Mouse (Mus musculus) liver, adult 2 months (tissue): ENCODE measurements around the gene Efcab14. TPM values are rescaled to one million over a fixed set of nuclear protein-coding genes. Genes with fewer than 3 reads are reported as not detected.

Experiments
- DNase-seq: peaks from one replicate; pipeline ENCODE4 v3.0.0-alpha.2; 2011; ENCODE audit warnings: low read depth, low spot score; ENCODE audit errors: extremely low read depth
- H3K27ac ChIP-seq: fragments of 200-500 bp; replicated peaks from 2 replicates; pipeline ENCODE4 v1.5.1; 2012; ENCODE audit warnings: low read depth, mild to moderate bottlenecking, control low read depth, inconsistent platforms, low read length; ENCODE audit not compliant: insufficient read depth
- H3K27me3 ChIP-seq: fragments of 200-500 bp; 2 replicates; pipeline ENCODE4 v1.6.1; 2012; ENCODE audit warnings: mild to moderate bottlenecking, moderate library complexity, low read length, inconsistent platforms; ENCODE audit not compliant: control insufficient read depth, insufficient read depth
- H3K36me3 ChIP-seq: fragments of 200-500 bp; 2 replicates; pipeline ENCODE4 v1.6.1; 2012; ENCODE audit warnings: low read length, inconsistent platforms; ENCODE audit not compliant: control insufficient read depth, insufficient read depth
- H3K4me1 ChIP-seq: fragments of 200-500 bp; 2 replicates; pipeline ENCODE4 v1.6.1; 2011; ENCODE audit warnings: low read length; ENCODE audit not compliant: control insufficient read depth, insufficient read depth
- H3K4me3 ChIP-seq: fragments of 200-500 bp; 2 replicates; pipeline ENCODE4 v1.5.1; 2011; ENCODE audit warnings: low read depth, mild to moderate bottlenecking, control low read depth, low read length, moderate library complexity; ENCODE audit not compliant: insufficient read depth
- H3K79me2 ChIP-seq: fragments of 200-500 bp; 2 replicates; pipeline ENCODE4 v1.6.1; 2012; ENCODE audit warnings: inconsistent platforms, mild to moderate bottlenecking, low read length, moderate library complexity; ENCODE audit not compliant: control insufficient read depth, insufficient read depth
- H3K9ac ChIP-seq: fragments of 200-500 bp; 2 replicates; pipeline ENCODE4 v1.6.1; 2012; ENCODE audit warnings: low read depth, mild to moderate bottlenecking, control low read depth, inconsistent platforms, low read length
- CTCF ChIP-seq: fragments of 200-500 bp; IDR thresholded peaks from 2 replicates; pipeline ENCODE4 v1.5.1; 2011; ENCODE audit warnings: low read depth, low read length, control low read depth
- POLR2A ChIP-seq: fragments of 200-500 bp; IDR thresholded peaks from 2 replicates; pipeline ENCODE4 v1.6.1; 2011; ENCODE audit warnings: low read length, control low read depth; ENCODE audit not compliant: insufficient read depth; ENCODE audit errors: extremely low read depth
- WGBS: fragments of 180-500 bp; shearing (Covaris S2); methylation state at CpG from one replicate; pipeline ENCODE4 v1.1.7; 2018; 5-methylcytosine and 5-hydroxymethylcytosine counted together
- polyA plus RNA-seq: library from polyadenylated mRNA; depleted of rRNA; stranded (reverse); fragments of >200 nt; gene quantifications from 2 replicates; pipeline ENCODE4 v1.2.3, GENCODE M21; 2012
- total RNA-seq: library from RNA; depleted of rRNA; stranded (reverse); fragments of >200 nt; gene quantifications from 2 replicates; pipeline ENCODE4 v1.2.3, GENCODE M21; 2014

The Efcab14 gene
- total and polyA plus RNA-seq, 2 experiments: 8.0 to 10.7 TPM

DNA sequence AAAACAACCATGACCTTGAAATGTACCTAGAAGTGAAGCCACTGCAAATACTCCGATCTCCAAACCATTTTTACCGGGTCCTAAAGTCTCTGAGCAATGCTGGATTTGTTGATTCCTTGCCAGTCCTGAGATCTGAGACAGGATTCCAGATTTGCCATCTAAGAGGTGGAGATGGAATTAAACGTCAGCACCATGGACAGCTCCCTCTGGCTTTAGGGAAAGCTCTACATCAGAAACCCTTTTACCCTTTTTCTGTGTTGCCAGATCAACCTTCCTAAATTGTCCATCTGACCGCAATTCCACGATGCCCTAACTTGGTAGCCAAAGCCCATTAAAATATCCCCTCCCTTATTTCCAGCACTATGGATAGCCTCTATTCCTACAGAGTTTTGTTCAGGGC is 8.8 kb upstream of the Efcab14 start:
- Histone ChIP-seq H3K4me1 (0 out of 2 replicates have a peak, but pooled peaks cover 2% of the 10 kb centered on the region), H3K27ac (no peak overlapping the region), H3K9ac (no peak overlapping the region), H3K27me3 (no peaks in the 10 kb centered on the region), H3K4me3 (no peak overlapping the region), H3K36me3 (no peaks in the 10 kb centered on the region), H3K79me2 (no peaks in the 10 kb centered on the region)
- TF ChIP-seq POLR2A: no peak
- no peak for TF ChIP-seq CTCF
- 9% methylated on average over 5 of the region's 5 CpGs for WGBS
- DNase-seq: peak; percentile 30

- no peaks in the 10 kb centered on the region for H3K36me3 ChIP-seq
- no peak overlapping the region for H3K4me3 ChIP-seq
- no peak overlapping the region for H3K27ac ChIP-seq
- H3K9ac ChIP-seq: no peak overlapping the region
- H3K27me3 ChIP-seq: no peaks in the 10 kb centered on the region
- H3K79me2 ChIP-seq: no peaks in the 10 kb centered on the region
- no peak for TF ChIP-seq POLR2A
- TF ChIP-seq CTCF: peak; percentile 94
- 0 out of 2 replicates have a peak, but pooled peaks cover 2% of the 10 kb centered on the region for H3K4me1 ChIP-seq
- DNase-seq: peak; percentile 50
- 24% methylated on average over 7 of the region's 7 CpGs for WGBS
Measured at GRCm38 (mm10) chr4:115731588-115732222, 5.8 kb upstream of the Efcab14 start.

- TF ChIP-seq POLR2A (no peak), CTCF (no peak)
- DNase-seq: no peak
- H3K4me1 ChIP-seq: 0 out of 2 replicates have a peak, but pooled peaks cover 2% of the 10 kb centered on the region
- 54% methylated on average over 3 of the region's 3 CpGs for WGBS
- H3K4me3 ChIP-seq: no peak overlapping the region
- no peaks in the 10 kb centered on the region for H3K79me2 ChIP-seq
- no peak overlapping the region for H3K9ac ChIP-seq
- H3K27ac ChIP-seq: no peak overlapping the region
- H3K36me3 ChIP-seq: no peaks in the 10 kb centered on the region
- no peaks in the 10 kb centered on the region for H3K27me3 ChIP-seq
Measured at GRCm38 (mm10) chr4:115732223-115732818, 5.2 kb upstream of the Efcab14 start.

DNA sequence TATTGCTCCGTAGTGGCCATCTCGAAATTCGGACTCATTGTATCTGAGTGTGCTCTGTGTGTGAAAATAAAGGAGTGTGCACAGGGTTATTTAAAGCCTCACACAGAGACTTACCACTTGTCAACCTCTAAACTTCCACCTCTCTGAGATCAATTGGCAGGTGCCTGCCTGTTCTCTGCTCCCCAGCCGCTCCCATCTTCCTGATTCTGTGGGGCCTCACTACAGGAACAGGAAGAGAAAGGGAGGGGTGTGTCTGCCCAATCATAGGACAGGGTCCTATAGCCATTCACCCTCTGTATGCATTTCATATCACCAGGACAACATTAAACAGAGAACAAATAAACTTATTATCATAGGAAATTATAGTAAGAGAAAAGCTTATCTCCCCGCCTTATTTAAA is 3.8 kb upstream of the Efcab14 start:
- H3K27ac ChIP-seq: no peak overlapping the region
- H3K79me2 ChIP-seq: no peaks in the 10 kb centered on the region
- H3K9ac ChIP-seq: no peak overlapping the region
- no peaks in the 10 kb centered on the region for H3K27me3 ChIP-seq
- H3K36me3 ChIP-seq: no peaks in the 10 kb centered on the region
- WGBS: 63% methylated on average over 5 of the region's 5 CpGs
- H3K4me1 ChIP-seq: peaks cover 2% of the 10 kb centered on the region; the same call in 1 of the 2 replicates
- no peak for DNase-seq
- TF ChIP-seq CTCF (no peak), POLR2A (no peak)
- H3K4me3 ChIP-seq: no peak overlapping the region

DNA sequence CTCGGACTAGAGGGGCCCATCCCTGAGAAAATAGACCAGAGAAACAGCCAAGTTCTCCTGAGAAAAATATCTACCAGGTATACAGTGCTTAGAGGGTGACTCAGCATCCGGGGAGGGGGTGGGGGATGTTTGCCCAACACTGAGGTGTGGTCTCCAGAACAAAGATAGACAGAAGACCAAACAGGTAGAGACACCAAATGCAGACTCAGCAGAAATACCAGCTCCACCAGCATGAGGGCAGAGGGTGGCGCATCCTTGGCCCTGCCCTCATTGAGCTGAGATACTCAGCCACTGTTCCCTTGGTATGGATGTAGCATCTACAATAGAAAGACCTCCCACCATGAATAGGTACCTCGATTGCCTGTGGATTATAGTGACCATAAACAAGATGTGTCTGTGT is 2.7 kb upstream of the Efcab14 start:
- no peak overlapping the region for H3K27ac ChIP-seq
- WGBS: 60% methylated on average over 4 of the region's 4 CpGs
- no peak for DNase-seq
- H3K4me1 ChIP-seq: peaks cover 2% of the 10 kb centered on the region; the same call in 1 of the 2 replicates
- no peaks in the 10 kb centered on the region for H3K27me3 ChIP-seq
- TF ChIP-seq POLR2A: no peak
- TF ChIP-seq CTCF: no peak
- no peak overlapping the region for H3K9ac ChIP-seq
- H3K79me2 ChIP-seq: no peaks in the 10 kb centered on the region
- H3K4me3 ChIP-seq: no peak overlapping the region
- 0 out of 2 replicates have a peak, but pooled peaks cover under 1% of the 10 kb centered on the region for H3K36me3 ChIP-seq

GRCm38 (mm10) chr4:115738481-115738985 is 989 bp downstream of the Efcab14 start:
- H3K27ac ChIP-seq: no peak overlapping the region
- no peaks in the 10 kb centered on the region; the same call in 1 of the 2 replicates for H3K4me1 ChIP-seq
- 0 out of 2 replicates have a peak overlapping the region, but pooled peaks have one; percentile 7 for H3K4me3 ChIP-seq
- H3K79me2 ChIP-seq: no peaks in the 10 kb centered on the region
- no peak for TF ChIP-seq CTCF
- no peak for TF ChIP-seq POLR2A
- 35% methylated on average over 13 of the region's 13 CpGs for WGBS
- H3K36me3 ChIP-seq: peaks cover 22% of the 10 kb centered on the region
- H3K9ac ChIP-seq: peak overlapping the region; percentile 27; the same call in 1 of the 2 replicates
- no peaks in the 10 kb centered on the region for H3K27me3 ChIP-seq
- no peak for DNase-seq
